Mouse (Mus musculus) CD4-positive, CD25-positive, alpha-beta regulatory T cell, adult 9 weeks (primary cell): Measurements from ENCODE around the gene Gm1113. TPM values are rescaled to one million over a fixed set of nuclear protein-coding genes. Genes with fewer than 3 reads are reported as not detected.

Experiments used
- polyA plus RNA-seq: library from polyadenylated mRNA; unstranded; fragments of 100-300 nt; shearing (Covaris generic); gene quantifications from one replicate; pipeline ENCODE4 v1.2.1, GENCODE M21; 2017

Gene Gm1113
- not detected for polyA plus RNA-seq

DNA sequence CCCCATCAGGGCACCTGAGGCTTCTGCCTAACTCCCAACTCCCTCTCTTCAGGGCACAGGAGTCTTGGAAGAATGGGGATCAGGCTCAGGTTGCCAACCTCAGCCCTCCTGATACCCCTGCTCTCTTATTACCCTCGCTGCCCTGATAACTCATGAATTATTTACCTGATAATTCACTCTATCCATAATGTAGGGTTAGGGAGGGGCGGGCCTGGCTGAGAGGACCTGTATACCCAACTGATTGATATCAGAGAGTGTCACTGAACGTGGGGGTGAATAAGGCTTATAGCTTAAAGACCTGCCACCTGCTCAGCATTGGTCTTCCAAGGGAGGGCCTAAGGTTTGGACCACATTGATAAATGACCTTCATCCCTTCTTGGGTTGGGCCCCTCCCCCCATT is at the start of gene Gm1113:
Gene Gm1113 (minus strand): TSS at position 101 of the 400 bp plus-strand sequence.

DNA sequence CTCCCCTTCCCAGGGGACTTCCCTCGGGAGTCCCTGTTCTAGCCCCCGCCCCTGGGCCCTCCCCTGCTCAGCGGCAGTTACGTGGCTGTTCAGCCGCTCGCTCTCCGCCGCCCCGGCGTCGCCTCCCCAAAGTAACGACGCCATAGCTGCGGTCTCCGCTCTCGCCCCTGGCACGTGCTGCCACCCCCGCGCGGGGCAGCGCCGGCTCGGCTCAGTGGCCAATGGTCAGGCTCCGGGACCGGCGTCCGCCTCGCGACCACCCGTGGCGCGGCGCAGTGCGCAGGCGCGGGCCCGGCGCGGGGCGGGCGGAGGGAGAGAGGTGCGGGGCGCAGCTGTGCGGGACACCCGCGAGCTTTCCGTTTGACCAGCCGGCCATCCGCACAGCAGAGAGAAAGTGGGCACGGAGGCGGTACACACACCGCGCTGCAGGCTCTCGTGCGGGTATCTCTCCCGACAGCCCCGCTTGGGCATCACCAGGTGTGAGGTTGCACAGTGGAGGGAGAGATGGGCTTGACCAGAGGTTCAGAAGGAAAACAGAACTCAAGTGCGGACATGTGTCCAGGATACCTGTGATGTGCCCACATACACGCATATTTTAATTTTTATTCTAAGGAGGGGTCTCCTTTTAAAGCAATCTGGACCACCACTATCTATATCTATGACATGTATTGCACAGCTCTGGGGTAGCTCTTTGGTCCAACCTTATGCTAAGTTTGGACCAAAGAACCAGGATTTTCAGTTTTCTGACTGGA is 40.4 kb upstream of the Gm1113 start, which contains the start of the genes Ddx25 and Pus3:
Gene Ddx25 (minus strand): TSS at position 272 of the 752 bp plus-strand sequence.
Gene Pus3 (plus strand): TSS at position 339 of the 752 bp plus-strand sequence.

Other genes starting within 250 kb of the Gm1113 start
- gene Cdon, start 97.1 kb downstream of the Gm1113 start, polyA plus RNA-seq: 3.6 TPM
- gene Ddx25, start 40.3 kb upstream of the Gm1113 start, polyA plus RNA-seq: 0.10 TPM
- gene Pus3, start 40.3 kb upstream of the Gm1113 start, polyA plus RNA-seq: 41.1 TPM
- gene Pate2, start 52.0 kb upstream of the Gm1113 start, polyA plus RNA-seq: not detected
- 11.0 TPM for gene Hyls1, start 52.1 kb upstream of the Gm1113 start, polyA plus RNA-seq
- gene Pate4, start 93.7 kb upstream of the Gm1113 start, polyA plus RNA-seq: not detected
- not detected for gene Pate3, start 129.9 kb upstream of the Gm1113 start, polyA plus RNA-seq
- not detected for gene Pate1, start 169.1 kb upstream of the Gm1113 start, polyA plus RNA-seq
- not detected for gene Gm17677, start 222.8 kb upstream of the Gm1113 start, polyA plus RNA-seq